Mouse (Mus musculus): ENCODE measurements at regions not wholly inside any gene's neighbourhood (a gene's known extent, or its start where the extent isn't known, plus 50 kb on each side); places are given as distances from the start of the nearest gene placed in this dataset.

GRCm38 (mm10) chr15:36891296-36891695, 116.3 kb downstream of the Zfp706 start:
- DNase-seq (ENCODE audit: low spot score) (no peak), ATAC-seq (replicated peaks; ENCODE audit: low FRiP score) (no peak)
- Histone ChIP-seq H3K4me2 (no peak overlapping the region), H3K36me3 (ENCODE audit: control insufficient read depth, insufficient read depth, low read length) (no peaks in the 10 kb centered on the region), H3K27ac (ENCODE audit: low read depth, low read length) (no peak overlapping the region), H3K4me1 (replicated peaks; ENCODE audit: control insufficient read depth, insufficient read depth, low read length) (0 out of 2 replicates have a peak, but pooled peaks cover 5% of the 10 kb centered on the region), H3K9ac (ENCODE audit: low read depth, low read length) (no peak overlapping the region), H3K27me3 (replicated peaks; ENCODE audit: control insufficient read depth, insufficient read depth, low read length) (no peaks in the 10 kb centered on the region; the same call in 1 of the 2 replicates), H3K9me3 (ENCODE audit: control insufficient read depth, low read length) (no peaks in the 10 kb centered on the region), H3K4me3 (ENCODE audit: low read depth, low read length) (no peak overlapping the region)
- 67% methylated on average over 1 of the region's 1 CpGs for WGBS

GRCm38 (mm10) chr15:36889072-36889471, 118.5 kb downstream of the Zfp706 start:
- DNase-seq (ENCODE audit: low spot score) (no peak), ATAC-seq (replicated peaks; ENCODE audit: low FRiP score) (no peak)
- no peak overlapping the region for H3K9ac ChIP-seq (ENCODE audit: low read depth, low read length)
- 0 out of 2 replicates have a peak, but pooled peaks cover 5% of the 10 kb centered on the region for H3K4me1 ChIP-seq (replicated peaks; ENCODE audit: control insufficient read depth, insufficient read depth, low read length)
- no peaks in the 10 kb centered on the region for H3K9me3 ChIP-seq (ENCODE audit: control insufficient read depth, low read length)
- no peaks in the 10 kb centered on the region; the same call in 1 of the 2 replicates for H3K27me3 ChIP-seq (replicated peaks; ENCODE audit: control insufficient read depth, insufficient read depth, low read length)
- H3K4me2 ChIP-seq: no peak overlapping the region
- 80% methylated on average over 3 of the region's 3 CpGs for WGBS
- no peak overlapping the region for H3K4me3 ChIP-seq (ENCODE audit: low read depth, low read length)
- H3K27ac ChIP-seq (ENCODE audit: low read depth, low read length): no peak overlapping the region
- H3K36me3 ChIP-seq (ENCODE audit: control insufficient read depth, insufficient read depth, low read length): no peaks in the 10 kb centered on the region

- H3K4me3 ChIP-seq (ENCODE audit: low read depth, low read length): no peak overlapping the region
- DNase-seq (ENCODE audit: low spot score) (no peak), ATAC-seq (replicated peaks; ENCODE audit: low FRiP score) (no peak)
- no peaks in the 10 kb centered on the region; the same call in 1 of the 2 replicates for H3K27me3 ChIP-seq (replicated peaks; ENCODE audit: control insufficient read depth, insufficient read depth, low read length)
- no peaks in the 10 kb centered on the region for H3K9me3 ChIP-seq (ENCODE audit: control insufficient read depth, low read length)
- H3K4me2 ChIP-seq: no peak overlapping the region
- H3K9ac ChIP-seq (ENCODE audit: low read depth, low read length): no peak overlapping the region
- 0 out of 2 replicates have a peak, but pooled peaks cover 5% of the 10 kb centered on the region for H3K4me1 ChIP-seq (replicated peaks; ENCODE audit: control insufficient read depth, insufficient read depth, low read length)
- no peaks in the 10 kb centered on the region for H3K36me3 ChIP-seq (ENCODE audit: control insufficient read depth, insufficient read depth, low read length)
- H3K27ac ChIP-seq (ENCODE audit: low read depth, low read length): no peak overlapping the region
- 71% methylated on average over 11 of the region's 11 CpGs for WGBS
These were observed 119.1 kb downstream of the Zfp706 start for GRCm38 (mm10) chr15:36888351-36889069.

- DNase-seq (ENCODE audit: low spot score) (no peak), ATAC-seq (replicated peaks; ENCODE audit: low FRiP score) (no peak)
- WGBS: 72% methylated on average over 11 of the region's 11 CpGs
- Histone ChIP-seq H3K4me2 (no peak overlapping the region), H3K9ac (ENCODE audit: low read depth, low read length) (no peak overlapping the region), H3K36me3 (ENCODE audit: control insufficient read depth, insufficient read depth, low read length) (no peaks in the 10 kb centered on the region), H3K4me1 (replicated peaks; ENCODE audit: control insufficient read depth, insufficient read depth, low read length) (no peaks in the 10 kb centered on the region), H3K27ac (ENCODE audit: low read depth, low read length) (no peak overlapping the region), H3K9me3 (ENCODE audit: control insufficient read depth, low read length) (no peaks in the 10 kb centered on the region), H3K27me3 (replicated peaks; ENCODE audit: control insufficient read depth, insufficient read depth, low read length) (no peaks in the 10 kb centered on the region), H3K4me3 (ENCODE audit: low read depth, low read length) (no peak overlapping the region)
These were observed 122.8 kb downstream of the Zfp706 start for GRCm38 (mm10) chr15:36884671-36885365.

GRCm38 (mm10) chr15:36884074-36884473, 123.5 kb downstream of the Zfp706 start:
- ATAC-seq (replicated peaks; ENCODE audit: low FRiP score) (no peak), DNase-seq (ENCODE audit: low spot score) (no peak)
- no peak overlapping the region for H3K27ac ChIP-seq (ENCODE audit: low read depth, low read length)
- no peak overlapping the region for H3K4me3 ChIP-seq (ENCODE audit: low read depth, low read length)
- H3K9ac ChIP-seq (ENCODE audit: low read depth, low read length): no peak overlapping the region
- no peaks in the 10 kb centered on the region for H3K36me3 ChIP-seq (ENCODE audit: control insufficient read depth, insufficient read depth, low read length)
- H3K4me2 ChIP-seq: no peak overlapping the region
- H3K27me3 ChIP-seq (replicated peaks; ENCODE audit: control insufficient read depth, insufficient read depth, low read length): no peaks in the 10 kb centered on the region
- H3K9me3 ChIP-seq (ENCODE audit: control insufficient read depth, low read length): no peaks in the 10 kb centered on the region
- peaks cover 4% of the 10 kb centered on the region for H3K4me1 ChIP-seq (replicated peaks; ENCODE audit: control insufficient read depth, insufficient read depth, low read length)
- WGBS: 77% methylated on average over 3 of the region's 3 CpGs

GRCm38 (mm10) chr15:36883156-36883555, 124.4 kb downstream of the Zfp706 start:
- Histone ChIP-seq H3K9me3 (ENCODE audit: control insufficient read depth, low read length) (no peaks in the 10 kb centered on the region), H3K4me2 (no peak overlapping the region), H3K27ac (ENCODE audit: low read depth, low read length) (no peak overlapping the region), H3K9ac (ENCODE audit: low read depth, low read length) (no peak overlapping the region), H3K4me3 (ENCODE audit: low read depth, low read length) (no peak overlapping the region), H3K36me3 (ENCODE audit: control insufficient read depth, insufficient read depth, low read length) (no peaks in the 10 kb centered on the region), H3K4me1 (replicated peaks; ENCODE audit: control insufficient read depth, insufficient read depth, low read length) (peaks cover 8% of the 10 kb centered on the region), H3K27me3 (replicated peaks; ENCODE audit: control insufficient read depth, insufficient read depth, low read length) (no peaks in the 10 kb centered on the region)
- 80% methylated on average over 6 of the region's 6 CpGs for WGBS
- ATAC-seq (replicated peaks; ENCODE audit: low FRiP score) (no peak), DNase-seq (ENCODE audit: low spot score) (no peak)

- Histone ChIP-seq H3K9ac (ENCODE audit: low read depth, low read length) (no peak overlapping the region), H3K27me3 (replicated peaks; ENCODE audit: control insufficient read depth, insufficient read depth, low read length) (no peaks in the 10 kb centered on the region), H3K36me3 (ENCODE audit: control insufficient read depth, insufficient read depth, low read length) (no peaks in the 10 kb centered on the region), H3K4me2 (no peak overlapping the region), H3K9me3 (ENCODE audit: control insufficient read depth, low read length) (no peaks in the 10 kb centered on the region), H3K4me3 (ENCODE audit: low read depth, low read length) (no peak overlapping the region), H3K27ac (ENCODE audit: low read depth, low read length) (no peak overlapping the region), H3K4me1 (replicated peaks; ENCODE audit: control insufficient read depth, insufficient read depth, low read length) (peaks cover 9% of the 10 kb centered on the region)
- DNase-seq (ENCODE audit: low spot score) (no peak), ATAC-seq (replicated peaks; ENCODE audit: low FRiP score) (no peak)
- 71% methylated on average over 2 of the region's 2 CpGs for WGBS
These were observed 126.0 kb downstream of the Zfp706 start for GRCm38 (mm10) chr15:36881576-36881975.

GRCm38 (mm10) chr15:36880602-36881001, 127.0 kb downstream of the Zfp706 start:
- Histone ChIP-seq H3K27me3 (replicated peaks; ENCODE audit: control insufficient read depth, insufficient read depth, low read length) (no peaks in the 10 kb centered on the region), H3K4me1 (replicated peaks; ENCODE audit: control insufficient read depth, insufficient read depth, low read length) (peaks cover 15% of the 10 kb centered on the region), H3K36me3 (ENCODE audit: control insufficient read depth, insufficient read depth, low read length) (no peaks in the 10 kb centered on the region), H3K27ac (ENCODE audit: low read depth, low read length) (no peak overlapping the region), H3K9me3 (ENCODE audit: control insufficient read depth, low read length) (no peaks in the 10 kb centered on the region), H3K4me2 (no peak overlapping the region), H3K4me3 (ENCODE audit: low read depth, low read length) (no peak overlapping the region), H3K9ac (ENCODE audit: low read depth, low read length) (no peak overlapping the region)
- DNase-seq (ENCODE audit: low spot score) (no peak), ATAC-seq (replicated peaks; ENCODE audit: low FRiP score) (no peak)
- WGBS: 90% methylated on average over 3 of the region's 3 CpGs

All from liver, embryonic 11.5 days (tissue).